Mouse (Mus musculus): ENCODE measurements around the gene Hist1h2ae.
"Not testable (repeated sequence)": the region's sequence is repeated elsewhere in the genome, so short reads cannot be mapped to it uniquely, and the experiment has no call there.

DNA sequence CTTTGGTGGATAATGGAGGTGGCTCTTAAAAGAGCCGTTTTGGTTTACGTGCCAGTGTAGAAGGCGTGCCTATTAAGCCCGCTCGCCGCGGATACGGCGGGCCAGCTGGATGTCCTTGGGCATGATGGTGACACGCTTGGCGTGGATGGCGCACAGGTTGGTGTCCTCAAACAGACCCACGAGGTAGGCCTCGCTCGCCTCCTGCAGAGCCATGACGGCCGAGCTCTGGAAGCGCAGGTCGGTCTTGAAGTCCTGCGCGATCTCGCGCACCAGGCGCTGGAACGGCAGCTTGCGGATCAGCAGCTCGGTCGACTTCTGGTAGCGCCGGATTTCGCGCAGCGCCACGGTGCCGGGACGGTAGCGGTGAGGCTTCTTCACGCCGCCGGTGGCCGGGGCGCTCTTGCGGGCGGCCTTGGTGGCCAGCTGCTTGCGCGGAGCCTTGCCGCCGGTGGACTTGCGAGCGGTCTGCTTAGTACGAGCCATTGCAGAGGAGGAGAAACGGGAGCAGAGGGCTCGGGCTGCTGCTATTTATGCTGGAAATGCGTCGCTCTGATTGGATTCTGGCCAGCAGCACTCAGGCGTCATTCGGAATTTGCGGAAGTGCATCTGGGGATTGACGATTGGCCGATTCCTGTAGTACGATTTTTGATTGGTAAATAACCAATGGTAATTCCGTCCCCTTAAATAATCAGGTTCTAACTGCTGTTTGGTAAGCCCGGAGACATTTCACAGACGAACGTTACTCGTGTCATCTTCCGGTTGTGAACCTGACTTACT is 8.9 kb downstream of the Hist1h2ae start, which contains the start of gene Hist1h3e:
- not testable (repeated sequence) for TF ChIP-seq GATA1, TAL1 (IDR thresholded peaks at IDR 0.05; ENCODE audit: low read length)
